Mouse (Mus musculus) embryonic fibroblast, embryonic 13.5 days (primary cell): Measurements from ENCODE around the gene Ppcdc.
A peak's percentile ranks its signal among the peaks of the same experiment; 100 is the strongest.

Experiments
- CTCF ChIP-seq: IDR thresholded peaks from 2 replicates; pipeline ENCODE4 v1.5.1; 2011; ENCODE audit warnings: mild to moderate bottlenecking, control low read depth, low read length, moderate library complexity, borderline replicate concordance; ENCODE audit not compliant: insufficient read depth
- POLR2A ChIP-seq: IDR thresholded peaks from 2 replicates; pipeline ENCODE4 v1.6.1; 2011; ENCODE audit warnings: low read depth, mild to moderate bottlenecking, control low read depth, low read length, moderate library complexity

DNA sequence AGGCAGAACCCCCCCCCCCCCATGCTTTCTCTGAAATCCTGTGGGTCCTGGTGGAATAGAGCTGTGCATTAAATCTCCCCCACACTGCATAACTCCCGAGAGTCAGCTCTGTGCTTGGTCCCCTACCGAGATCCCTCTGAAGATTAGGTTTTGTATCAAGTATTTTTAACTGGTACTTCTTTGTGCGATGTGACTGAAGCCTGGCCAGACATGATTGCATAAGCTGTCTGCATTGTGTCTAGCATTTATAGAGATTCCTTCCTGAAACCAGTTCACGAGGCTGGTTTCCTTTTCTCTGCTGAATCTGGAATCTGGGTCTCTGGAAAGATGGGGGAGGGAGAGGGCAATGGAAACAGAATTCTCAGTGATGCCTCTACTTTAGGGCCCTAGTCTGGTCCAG, 11.5 kb downstream of the Ppcdc start:
- TF ChIP-seq POLR2A (0 out of 2 replicates have a peak, but pooled peaks have one; percentile 0), CTCF (no peak)
